In genomic region chr1:164303821-164304220, GRCm38 (mm10) we compare ENCODE assay signal across 9 mouse cellular contexts. TPM values are rescaled to one million over a fixed set of nuclear protein-coding genes. Genes with fewer than 3 reads are reported as not detected.
DNase-seq lines count a peak whose midpoint lies in the region; ATAC-seq lines count a peak whose summit lies in the region.
"Had no signal": no experiment of that assay in that cellular context is flagged by ENCODE, and none has a peak within 500 bp of the region (broad histone marks: within the 10 kb centered on the region; RNA-seq: fewer than 3 reads in every experiment).

TSS of gene Nme7 (plus strand) at chr1:164304121.

- H3K36me3 ChIP-seq in neural tube, embryonic 11.5 days (ENCODE audit: control insufficient read depth, insufficient read depth, low read length), result peaks cover 8% of the 10 kb centered on the region
- H3K36me3 ChIP-seq in embryonic facial prominence, embryonic 12.5 days, result peaks cover 41% of the 10 kb centered on the region
- peaks cover 9% of the 10 kb centered on the region for H3K36me3 ChIP-seq in intestine, embryonic 16.5 days (ENCODE audit: control insufficient read depth, insufficient read depth, low read length)
- peaks cover 34% of the 10 kb centered on the region for H3K36me3 ChIP-seq in midbrain, embryonic 15.5 days (replicated peaks)

- ATAC-seq in neural tube, embryonic 11.5 days (ENCODE audit: insufficient read depth, low FRiP score, low TSS enrichment), result no peak
- no peak for ATAC-seq in embryonic facial prominence, embryonic 12.5 days (ENCODE audit: insufficient number of reproducible peaks, insufficient read depth, low FRiP score, low TSS enrichment)
- ATAC-seq in intestine, embryonic 16.5 days, result no peak
- ATAC-seq in midbrain, embryonic 15.5 days (replicated peaks), result no peak

- no peak within 1 kb of the TSS for H3K9ac ChIP-seq in neural tube, embryonic 11.5 days (ENCODE audit: low read length)
- H3K9ac ChIP-seq in embryonic facial prominence, embryonic 12.5 days, result no peak within 1 kb of the TSS
- H3K9ac ChIP-seq in intestine, embryonic 16.5 days (ENCODE audit: low read depth, low read length), result no peak within 1 kb of the TSS
- H3K9ac ChIP-seq in midbrain, embryonic 15.5 days, result no peak within 1 kb of the TSS

- H3K4me3 ChIP-seq in neural tube, embryonic 11.5 days (ENCODE audit: low read depth, low read length), result no peak within 1 kb of the TSS
- no peak within 1 kb of the TSS for H3K4me3 ChIP-seq in embryonic facial prominence, embryonic 12.5 days
- no peak within 1 kb of the TSS for H3K4me3 ChIP-seq in intestine, embryonic 16.5 days (ENCODE audit: low read length)
- H3K4me3 ChIP-seq in midbrain, embryonic 15.5 days, result no peak within 1 kb of the TSS
- H3K4me3 ChIP-seq: erythroblast, embryonic 14.5 days had no signal

- H3K4me2 ChIP-seq in neural tube, embryonic 11.5 days (ENCODE audit: low read depth), result no peak within 1 kb of the TSS
- no peak within 1 kb of the TSS for H3K4me2 ChIP-seq in embryonic facial prominence, embryonic 12.5 days (replicated peaks)
- no peak within 1 kb of the TSS for H3K4me2 ChIP-seq in intestine, embryonic 16.5 days (ENCODE audit: low read depth, low read length)
- no peak within 1 kb of the TSS for H3K4me2 ChIP-seq in midbrain, embryonic 15.5 days

- no peaks in the 10 kb centered on the region for H3K4me1 ChIP-seq in neural tube, embryonic 11.5 days (ENCODE audit: control insufficient read depth, insufficient read depth, low read length)
- H3K4me1 ChIP-seq in embryonic facial prominence, embryonic 12.5 days, result peaks cover 7% of the 10 kb centered on the region; the same call in 1 of the 2 replicates
- peaks cover 7% of the 10 kb centered on the region; the same call in 1 of the 2 replicates for H3K4me1 ChIP-seq in intestine, embryonic 16.5 days (ENCODE audit: control insufficient read depth, insufficient read depth, low read length)
- peaks cover 26% of the 10 kb centered on the region for H3K4me1 ChIP-seq in midbrain, embryonic 15.5 days

- no peaks in the 10 kb centered on the region for H3K27me3 ChIP-seq in neural tube, embryonic 11.5 days (ENCODE audit: control insufficient read depth, insufficient read depth, low read length)
- no peaks in the 10 kb centered on the region for H3K27me3 ChIP-seq in embryonic facial prominence, embryonic 12.5 days
- no peaks in the 10 kb centered on the region for H3K27me3 ChIP-seq in intestine, embryonic 16.5 days (replicated peaks; ENCODE audit: control insufficient read depth, insufficient read depth, low read length)
- H3K27me3 ChIP-seq in midbrain, embryonic 15.5 days (replicated peaks), result no peaks in the 10 kb centered on the region

- no peaks in the 10 kb centered on the region for H3K9me3 ChIP-seq in neural tube, embryonic 11.5 days (ENCODE audit: control insufficient read depth, low read length)
- no peaks in the 10 kb centered on the region for H3K9me3 ChIP-seq in embryonic facial prominence, embryonic 12.5 days
- H3K9me3 ChIP-seq in intestine, embryonic 16.5 days (ENCODE audit: control insufficient read depth, low read length), result no peaks in the 10 kb centered on the region
- H3K9me3 ChIP-seq in midbrain, embryonic 15.5 days, result no peaks in the 10 kb centered on the region

- DNase-seq in neural tube, embryonic 11.5 days (ENCODE audit: low spot score), result no peak
- DNase-seq in neural tube, embryonic 10.5 days (ENCODE audit: extremely low spot score, low spot score), result no peak
- DNase-seq in right cerebral cortex, postnatal 36 days (ENCODE audit: low spot score in 2 of 2), result no peak
- no peak for DNase-seq in kidney, postnatal 10 days
- DNase-seq in cerebellum, adult 11-12 months, result no peak

- no peak within 1 kb of the TSS for H3K27ac ChIP-seq in neural tube, embryonic 11.5 days (ENCODE audit: low read depth, low read length)
- H3K27ac ChIP-seq in embryonic facial prominence, embryonic 12.5 days, result no peak within 1 kb of the TSS
- no peak within 1 kb of the TSS for H3K27ac ChIP-seq in intestine, embryonic 16.5 days (ENCODE audit: low read length)
- no peak within 1 kb of the TSS for H3K27ac ChIP-seq in midbrain, embryonic 15.5 days

- WGBS in neural tube, embryonic 11.5 days, result 89% methylated on average over 5 of the region's 5 CpGs
- 83% methylated on average over 5 of the region's 5 CpGs for WGBS in embryonic facial prominence, embryonic 12.5 days
- 90% methylated on average over 5 of the region's 5 CpGs for WGBS in intestine, embryonic 16.5 days
- 90% methylated on average over 5 of the region's 5 CpGs for WGBS in midbrain, embryonic 15.5 days

RNA-seq across cellular contexts. Expression of gene Nme7, which starts in this region (rescaled TPM):
- 32.4 and 35.4 TPM in 2 replicates for polyA plus RNA-seq in neural tube, embryonic 11.5 days (2014; fragmentation: Nextera tagmentation; extraction: Ambion mirVana)
- polyA plus RNA-seq in embryonic facial prominence, embryonic 12.5 days (2016; fragmentation: Nextera tagmentation; extraction: Ambion mirVana), result 36.5 and 41.0 TPM in 2 replicates
- 30.8 and 31.8 TPM in 2 replicates for polyA plus RNA-seq in intestine, embryonic 16.5 days (2015; fragmentation: Nextera tagmentation; extraction: Ambion mirVana)
- polyA plus RNA-seq in midbrain, embryonic 15.5 days (2015; fragmentation: Nextera tagmentation; extraction: Ambion mirVana), result 29.6 and 35.7 TPM in 2 replicates
